Mouse (Mus musculus): Measurements from ENCODE around the gene Pou6f2. TPM values are rescaled to one million over a fixed set of nuclear protein-coding genes. Genes with fewer than 3 reads are reported as not detected.
A peak's percentile ranks its signal among the peaks of the same experiment; 100 is the strongest.

The Pou6f2 gene
- polyA plus RNA-seq, 1 experiment from 2014 or later: 8.9 TPM

DNA sequence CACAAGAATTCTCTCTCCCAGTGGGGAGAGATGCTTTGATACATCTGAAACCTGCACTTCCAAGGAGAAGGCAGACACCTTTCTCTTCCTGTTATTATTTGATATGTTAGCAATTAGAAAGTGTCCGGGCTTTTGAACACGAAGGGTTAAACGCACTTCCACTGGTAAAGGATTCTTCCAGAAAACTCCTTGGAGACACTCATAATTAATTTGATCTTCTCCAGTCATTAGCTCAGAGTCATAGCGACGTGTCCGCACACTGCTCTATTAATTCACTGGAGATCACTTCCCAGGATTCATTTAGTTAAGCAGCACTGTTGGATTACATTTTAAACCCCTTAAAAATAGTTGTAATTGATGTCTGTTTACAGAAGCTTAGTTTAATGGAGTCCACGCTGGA lies 88.5 kb downstream of the Pou6f2 start:
- H3K36me3 ChIP-seq: no peaks in the 10 kb centered on the region
- H3K9me3 ChIP-seq (replicated peaks): no peaks in the 10 kb centered on the region
- no peak overlapping the region for H3K9ac ChIP-seq
- 0 out of 2 replicates have a peak, but pooled peaks cover 4% of the 10 kb centered on the region for H3K4me1 ChIP-seq
- no peak overlapping the region for H3K27ac ChIP-seq
- no peak overlapping the region for H3K4me3 ChIP-seq
- 53% methylated on average over 7 of the region's 7 CpGs for WGBS
- H3K27me3 ChIP-seq: no peaks in the 10 kb centered on the region
- no peak overlapping the region for H3K4me2 ChIP-seq (replicated peaks)
- 0 out of 2 replicates have a peak, but pooled peaks have one; percentile 14 for ATAC-seq (ENCODE audit: low FRiP score)

DNA sequence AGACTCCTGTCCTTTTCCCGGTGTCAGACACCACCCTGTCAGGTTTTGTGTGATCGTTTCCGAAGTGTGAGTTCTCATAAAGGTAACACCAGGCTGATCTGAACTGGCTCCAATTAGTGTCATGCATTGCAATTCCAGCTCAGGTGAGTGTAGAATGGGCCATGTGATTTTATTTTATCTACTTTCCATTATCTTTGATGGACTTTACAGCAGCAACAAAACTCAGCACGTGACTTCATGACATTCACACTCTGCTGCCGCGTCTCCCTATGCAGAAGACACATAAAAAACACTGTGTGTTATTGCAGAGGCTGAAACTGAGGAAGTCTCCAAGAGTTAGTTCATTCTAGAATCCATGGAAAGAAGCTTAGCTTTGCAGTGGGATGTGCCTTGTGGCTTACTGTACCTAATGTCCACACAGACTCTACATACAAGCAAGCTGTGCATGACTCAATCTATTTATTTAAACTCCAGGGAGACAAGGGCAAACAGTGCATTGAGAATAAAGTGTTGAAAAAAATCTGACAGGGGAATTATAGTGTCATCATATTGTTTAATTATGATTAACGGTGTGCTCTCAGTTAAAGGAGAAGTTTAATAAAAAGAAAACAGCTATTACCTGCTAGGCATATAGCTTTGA lies 90.9 kb downstream of the Pou6f2 start:
- no peak overlapping the region for H3K4me3 ChIP-seq
- no peaks in the 10 kb centered on the region for H3K9me3 ChIP-seq (replicated peaks)
- 0 out of 2 replicates have a peak, but pooled peaks cover 4% of the 10 kb centered on the region for H3K4me1 ChIP-seq
- no peak overlapping the region for H3K27ac ChIP-seq
- H3K4me2 ChIP-seq (replicated peaks): no peak overlapping the region
- no peaks in the 10 kb centered on the region for H3K27me3 ChIP-seq
- H3K36me3 ChIP-seq: no peaks in the 10 kb centered on the region
- ATAC-seq (ENCODE audit: low FRiP score): no peak
- no peak overlapping the region for H3K9ac ChIP-seq
- 79% methylated on average over 7 of the region's 7 CpGs for WGBS

DNA sequence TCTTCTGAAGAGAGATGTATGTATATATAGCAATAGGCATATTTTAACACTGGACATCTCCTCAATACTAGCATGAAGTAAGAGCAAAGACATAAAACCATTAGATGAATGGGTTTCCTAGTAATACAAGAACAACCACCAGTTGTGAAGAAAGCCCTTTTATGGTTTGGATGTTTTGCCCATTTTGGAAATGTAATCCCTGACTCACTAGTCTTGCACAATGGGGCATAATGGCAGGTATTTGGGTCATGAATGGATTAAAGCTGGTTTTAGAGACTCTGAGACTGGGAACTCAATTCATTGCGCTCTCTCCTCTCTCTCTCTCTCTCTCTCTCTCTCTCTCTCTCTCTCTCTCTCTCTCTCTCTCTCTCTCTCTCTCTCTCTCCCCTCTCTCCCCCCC lies 97.5 kb downstream of the Pou6f2 start:
- H3K9ac ChIP-seq: no peak overlapping the region
- no peak overlapping the region for H3K4me2 ChIP-seq (replicated peaks)
- H3K4me3 ChIP-seq: no peak overlapping the region
- no peaks in the 10 kb centered on the region for H3K36me3 ChIP-seq
- 78% methylated on average over 1 of the region's 1 CpGs for WGBS
- no peak for ATAC-seq (ENCODE audit: low FRiP score)
- H3K27ac ChIP-seq: no peak overlapping the region
- no peaks in the 10 kb centered on the region for H3K27me3 ChIP-seq
- H3K9me3 ChIP-seq (replicated peaks): no peaks in the 10 kb centered on the region
- no peaks in the 10 kb centered on the region for H3K4me1 ChIP-seq

DNA sequence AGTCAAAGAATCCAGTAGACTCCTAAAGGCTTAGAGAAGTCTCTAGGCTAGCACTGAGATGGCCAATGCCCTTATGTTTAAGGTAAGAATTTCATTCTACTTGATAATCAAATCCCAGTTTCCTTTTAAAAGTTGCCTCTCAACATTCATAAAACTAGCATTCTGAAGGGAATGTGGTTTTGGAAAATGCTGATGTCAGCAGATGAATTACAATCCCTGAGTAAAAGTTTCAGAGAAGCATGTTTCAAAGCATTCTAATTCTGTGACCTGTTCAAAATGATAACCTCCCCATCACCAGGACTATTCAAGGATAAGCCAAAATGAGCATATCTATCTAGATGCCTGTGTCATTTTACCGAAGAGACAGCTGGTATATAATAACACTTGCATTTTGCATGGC lies 104.0 kb downstream of the Pou6f2 start:
- H3K27ac ChIP-seq: no peak overlapping the region
- H3K27me3 ChIP-seq: no peaks in the 10 kb centered on the region
- H3K4me2 ChIP-seq (replicated peaks): no peak overlapping the region
- no peaks in the 10 kb centered on the region for H3K4me1 ChIP-seq
- 95% methylated on average over 1 of the region's 1 CpGs for WGBS
- H3K4me3 ChIP-seq: no peak overlapping the region
- no peak for ATAC-seq (ENCODE audit: low FRiP score)
- no peaks in the 10 kb centered on the region for H3K36me3 ChIP-seq
- no peak overlapping the region for H3K9ac ChIP-seq
- H3K9me3 ChIP-seq (replicated peaks): no peaks in the 10 kb centered on the region

DNA sequence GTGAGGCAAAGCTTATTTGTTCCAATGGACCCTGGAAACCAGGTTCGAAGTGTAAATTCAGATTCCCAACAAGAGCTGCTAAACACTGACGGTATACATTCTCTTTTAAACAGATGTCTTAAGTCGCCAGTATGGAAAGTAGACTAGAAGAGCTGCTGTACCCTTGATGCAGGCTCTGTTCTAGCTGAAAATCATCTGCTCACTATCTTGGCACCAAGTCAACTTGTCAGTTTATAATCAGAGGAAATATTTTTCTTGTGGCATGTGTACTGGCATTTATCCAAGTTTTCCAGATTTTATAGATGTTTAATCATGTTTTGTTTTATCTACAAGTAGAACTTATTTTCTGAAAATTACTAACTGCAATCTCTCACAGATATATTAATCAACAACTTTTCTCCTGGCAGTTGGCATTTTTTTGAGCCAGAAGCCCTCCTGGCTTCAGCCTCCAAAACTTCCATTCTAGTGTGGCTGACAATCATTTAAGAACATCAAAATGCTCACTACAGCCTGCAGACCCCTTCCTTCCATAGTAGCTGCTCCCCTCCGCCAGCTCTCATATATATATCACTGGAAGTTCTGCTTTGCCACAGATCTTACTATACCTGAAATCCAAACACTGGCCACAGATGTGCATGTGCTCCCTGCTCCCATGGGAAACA lies 107.1 kb downstream of the Pou6f2 start:
- ATAC-seq (ENCODE audit: low FRiP score): no peak
- no peaks in the 10 kb centered on the region for H3K36me3 ChIP-seq
- H3K4me3 ChIP-seq: no peak overlapping the region
- no peak overlapping the region for H3K4me2 ChIP-seq (replicated peaks)
- no peak overlapping the region for H3K9ac ChIP-seq
- H3K27ac ChIP-seq: no peak overlapping the region
- H3K27me3 ChIP-seq: no peaks in the 10 kb centered on the region
- H3K9me3 ChIP-seq (replicated peaks): no peaks in the 10 kb centered on the region
- WGBS: 85% methylated on average over 4 of the region's 4 CpGs
- no peaks in the 10 kb centered on the region for H3K4me1 ChIP-seq

DNA sequence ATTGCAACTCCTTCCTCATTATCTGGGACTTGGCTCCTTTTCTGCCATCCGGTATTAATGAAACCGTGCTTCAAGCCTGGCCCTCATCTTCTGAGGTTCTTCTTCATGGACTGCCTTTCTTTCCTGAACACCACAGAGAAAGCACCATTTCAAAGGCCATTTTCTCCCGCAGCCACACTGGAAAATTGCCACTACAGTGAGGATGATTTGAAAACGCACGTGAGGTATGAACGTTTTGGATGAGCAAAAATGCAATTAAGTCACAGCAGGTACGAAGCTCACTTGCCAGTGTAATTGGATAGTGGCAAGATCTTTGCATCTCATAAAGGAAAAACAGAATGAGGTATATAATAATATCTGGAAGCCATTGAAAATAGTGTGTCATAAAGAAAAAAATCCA lies 110.0 kb downstream of the Pou6f2 start:
- WGBS: 60% methylated on average over 7 of the region's 7 CpGs
- no peak for ATAC-seq (ENCODE audit: low FRiP score)

DNA sequence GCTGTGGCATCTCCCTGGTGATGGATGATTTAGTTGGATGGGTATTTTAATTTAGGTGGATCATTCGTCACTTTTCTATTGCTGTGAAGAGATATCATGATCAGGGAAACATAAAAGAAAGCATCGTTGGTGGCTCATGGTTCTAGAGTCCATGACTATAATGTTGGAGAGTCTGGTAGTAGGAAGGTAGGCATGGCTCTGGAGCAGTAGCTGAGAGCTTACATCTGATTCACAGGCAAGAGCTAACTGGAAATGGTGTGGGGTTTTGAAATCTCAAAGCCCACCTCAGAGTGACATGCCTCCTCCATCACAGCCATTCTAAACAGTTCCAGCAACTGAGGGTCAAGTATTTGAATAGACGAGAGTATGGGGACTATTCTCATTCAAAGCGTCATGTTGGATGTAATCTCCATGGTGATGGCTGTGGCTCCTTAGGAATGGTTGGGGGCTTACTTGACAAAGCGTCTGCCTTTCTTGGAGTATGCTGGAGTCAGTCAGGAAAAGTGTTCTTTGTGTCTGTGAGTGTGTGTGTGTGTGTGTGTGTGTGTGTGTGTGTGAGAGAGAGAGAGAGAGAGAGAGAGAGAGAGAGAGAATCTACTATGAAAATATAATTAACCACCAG lies 115.0 kb downstream of the Pou6f2 start:
- H3K4me1 ChIP-seq: peaks cover 14% of the 10 kb centered on the region
- no peaks in the 10 kb centered on the region for H3K36me3 ChIP-seq
- ATAC-seq (ENCODE audit: low FRiP score): peak; percentile 76
- H3K27ac ChIP-seq: peak overlapping the region; percentile 73
- no peaks in the 10 kb centered on the region for H3K27me3 ChIP-seq
- H3K4me2 ChIP-seq (replicated peaks): no peak overlapping the region
- H3K4me3 ChIP-seq: no peak overlapping the region
- no peaks in the 10 kb centered on the region for H3K9me3 ChIP-seq (replicated peaks)
- H3K9ac ChIP-seq: no peak overlapping the region
- WGBS: 34% methylated on average over 5 of the region's 5 CpGs

More for the DNA sequence above, 110.0 kb downstream of the Pou6f2 start:
- Histone ChIP-seq H3K4me1 (no peaks in the 10 kb centered on the region), H3K9ac (no peak overlapping the region), H3K36me3 (no peaks in the 10 kb centered on the region), H3K9me3 (replicated peaks) (no peaks in the 10 kb centered on the region), H3K4me2 (replicated peaks) (no peak overlapping the region), H3K27me3 (no peaks in the 10 kb centered on the region), H3K4me3 (no peak overlapping the region), H3K27ac (no peak overlapping the region)

DNA sequence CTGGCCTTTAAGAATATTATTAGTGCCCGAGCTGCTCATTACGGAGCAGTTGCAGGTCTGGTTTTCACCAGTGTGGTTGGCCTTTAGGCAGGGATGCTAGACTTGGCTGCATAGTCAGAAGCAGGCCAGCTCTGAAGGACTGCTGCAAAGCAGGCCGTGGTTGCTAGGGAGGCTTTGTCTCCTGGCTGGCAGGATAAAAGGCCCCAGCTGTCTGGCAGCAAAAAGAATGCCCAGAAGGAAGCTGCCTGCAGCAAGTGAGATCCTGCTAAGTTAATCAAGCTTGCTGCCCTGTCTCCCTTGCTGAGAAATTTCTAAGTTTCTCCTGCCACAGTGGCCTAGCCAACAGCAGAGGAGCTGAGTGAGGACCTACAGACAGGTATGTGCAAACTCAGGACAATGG lies 116.4 kb downstream of the Pou6f2 start:
- H3K9ac ChIP-seq: no peak overlapping the region
- ATAC-seq (ENCODE audit: low FRiP score): peak; percentile 91
- peak overlapping the region; percentile 73 for H3K27ac ChIP-seq
- no peaks in the 10 kb centered on the region for H3K9me3 ChIP-seq (replicated peaks)
- H3K4me2 ChIP-seq (replicated peaks): no peak overlapping the region
- no peaks in the 10 kb centered on the region for H3K36me3 ChIP-seq
- no peak overlapping the region for H3K4me3 ChIP-seq
- H3K27me3 ChIP-seq: no peaks in the 10 kb centered on the region
- peaks cover 14% of the 10 kb centered on the region for H3K4me1 ChIP-seq
- 16% methylated on average over 3 of the region's 3 CpGs for WGBS

DNA sequence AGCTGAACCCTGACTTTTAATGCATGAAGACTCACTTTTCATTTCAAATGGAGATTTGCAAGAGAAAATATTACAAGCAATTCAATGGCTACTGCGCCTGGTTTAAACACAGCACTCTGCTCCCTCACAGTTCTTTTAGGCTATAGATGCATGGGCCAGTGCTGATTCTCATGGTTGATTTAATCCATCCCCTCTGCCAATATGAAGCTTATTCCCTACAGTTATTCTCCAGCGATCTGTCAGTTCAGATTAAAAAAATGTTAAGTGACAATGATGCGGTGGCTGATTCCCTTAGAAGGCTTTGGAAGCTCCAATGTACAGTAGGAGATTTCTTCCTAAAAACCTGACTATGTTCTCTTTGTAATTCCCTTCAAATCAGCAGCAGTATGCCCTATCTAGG lies 144.4 kb downstream of the Pou6f2 start:
- no peak for ATAC-seq (ENCODE audit: low FRiP score)
- Histone ChIP-seq H3K27ac (no peak overlapping the region), H3K36me3 (no peaks in the 10 kb centered on the region), H3K4me1 (no peaks in the 10 kb centered on the region), H3K9ac (no peak overlapping the region), H3K4me2 (replicated peaks) (no peak overlapping the region), H3K4me3 (no peak overlapping the region), H3K9me3 (replicated peaks) (no peaks in the 10 kb centered on the region), H3K27me3 (no peaks in the 10 kb centered on the region)
- 84% methylated on average over 3 of the region's 3 CpGs for WGBS

DNA sequence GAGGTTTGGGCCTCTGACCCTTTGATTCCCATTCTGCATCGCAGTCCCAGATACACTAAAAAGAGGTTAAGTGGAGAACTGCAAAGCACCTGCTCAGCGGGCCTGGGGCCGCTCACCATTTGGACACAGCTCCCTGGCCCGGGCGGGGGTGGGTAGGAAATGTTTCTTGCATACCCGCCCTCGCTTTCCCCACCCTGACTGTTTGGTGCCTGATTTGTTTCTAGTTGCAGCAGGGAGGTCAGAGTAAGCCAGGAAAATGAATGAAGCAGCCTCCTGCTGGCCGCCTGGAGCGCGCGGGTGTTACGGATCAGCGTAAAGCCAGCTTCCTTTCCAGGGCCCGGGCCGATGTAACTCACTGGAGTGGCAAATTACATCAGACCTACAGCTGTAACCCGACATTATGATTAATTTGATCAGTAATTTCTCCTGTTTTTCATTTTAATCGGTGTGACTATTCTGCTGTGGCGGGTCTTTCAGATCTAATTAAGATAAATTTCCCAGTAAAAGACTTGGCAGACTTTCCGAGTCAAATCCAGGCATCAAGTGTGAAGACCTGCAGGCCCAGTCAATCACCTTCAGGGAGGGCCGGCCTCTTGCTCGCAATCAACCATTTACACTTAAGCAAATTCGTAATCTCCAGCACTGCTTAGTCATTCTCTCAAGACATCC lies 178.8 kb downstream of the Pou6f2 start:
- 4% methylated on average over 22 of the region's 22 CpGs for WGBS
- Histone ChIP-seq H3K27me3 (peaks cover 3% of the 10 kb centered on the region; the same call in 1 of the 2 replicates), H3K36me3 (no peaks in the 10 kb centered on the region), H3K27ac (0 out of 2 replicates have a peak overlapping the region, but pooled peaks have one; percentile 48), H3K4me3 (0 out of 2 replicates have a peak overlapping the region, but pooled peaks have one; percentile 4), H3K9me3 (replicated peaks) (no peaks in the 10 kb centered on the region), H3K9ac (no peak overlapping the region), H3K4me2 (replicated peaks) (peak overlapping the region; percentile 48), H3K4me1 (peaks cover 5% of the 10 kb centered on the region)
- peak; percentile 95 for ATAC-seq (ENCODE audit: low FRiP score)

DNA sequence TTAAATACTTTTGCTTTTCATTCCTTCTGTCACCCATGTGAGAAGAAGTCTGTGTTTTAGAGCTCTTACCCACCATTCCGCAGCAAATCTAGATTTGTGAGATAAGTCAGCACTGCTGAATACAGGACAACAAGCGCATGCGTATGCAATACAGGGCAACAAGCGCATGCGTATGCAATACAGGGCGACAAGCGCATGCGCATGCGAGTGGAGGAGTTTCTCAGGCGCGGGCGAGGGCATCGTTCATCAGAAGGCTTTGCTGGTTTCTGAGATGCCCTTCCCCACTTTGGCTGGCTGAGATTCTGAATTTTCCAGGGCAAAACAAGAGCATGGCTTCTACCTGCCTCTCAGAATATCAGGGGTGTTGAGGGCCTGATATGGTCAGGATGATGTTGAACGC lies 186.2 kb downstream of the Pou6f2 start:
- WGBS: 94% methylated on average over 14 of the region's 14 CpGs
- Histone ChIP-seq H3K9ac (no peak overlapping the region), H3K4me3 (no peak overlapping the region), H3K4me2 (replicated peaks) (no peak overlapping the region), H3K4me1 (no peaks in the 10 kb centered on the region), H3K27me3 (no peaks in the 10 kb centered on the region), H3K9me3 (replicated peaks) (no peaks in the 10 kb centered on the region), H3K36me3 (no peaks in the 10 kb centered on the region), H3K27ac (no peak overlapping the region)
- no peak for ATAC-seq (ENCODE audit: low FRiP score)
